Mouse (Mus musculus): Measurements from ENCODE around the gene Capn15.

Capn15 gene

DNA sequence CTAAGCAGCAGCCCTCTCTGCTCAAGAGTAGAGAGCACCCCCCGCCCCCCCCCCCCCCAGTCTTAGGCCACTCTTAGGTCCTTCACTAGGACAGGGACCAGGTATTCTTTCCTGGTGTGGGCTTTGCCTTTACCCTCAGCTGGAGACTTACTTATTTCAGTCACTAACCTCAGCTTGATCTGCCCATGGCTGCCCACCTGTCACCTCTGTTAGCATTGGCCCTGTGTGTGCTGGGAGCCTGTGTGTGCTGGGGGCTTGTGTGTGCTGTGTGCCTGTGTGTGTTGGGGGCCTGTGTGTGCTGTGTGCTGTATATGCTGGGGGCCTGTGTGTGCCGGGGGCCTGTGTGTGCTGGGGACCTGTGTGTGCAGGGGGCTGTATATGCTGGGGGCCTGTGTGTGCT, 30.9 kb downstream of the Capn15 start:
- no peak for DNase-seq (ENCODE audit: low spot score)

DNA sequence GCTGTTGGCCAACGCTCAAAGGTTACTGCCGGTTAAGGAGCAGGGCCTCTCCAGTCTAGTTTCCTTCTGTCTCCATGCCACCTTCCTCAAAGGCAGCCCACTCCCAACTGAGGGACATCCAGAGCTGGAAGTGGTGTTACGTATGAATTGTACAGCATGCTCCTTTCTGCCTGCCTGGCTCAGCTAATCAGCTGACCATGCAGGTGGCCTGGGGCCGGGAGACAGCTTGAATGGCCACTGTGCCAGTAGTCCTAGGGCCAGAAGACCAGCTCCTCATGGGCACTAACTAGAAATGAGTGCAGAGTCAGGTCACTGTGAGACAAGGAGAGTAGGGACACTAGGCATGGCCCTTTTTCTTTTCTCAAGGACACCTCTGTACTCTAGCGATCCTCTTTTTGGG, 32.4 kb downstream of the Capn15 start:
- DNase-seq (ENCODE audit: low spot score): no peak

DNA sequence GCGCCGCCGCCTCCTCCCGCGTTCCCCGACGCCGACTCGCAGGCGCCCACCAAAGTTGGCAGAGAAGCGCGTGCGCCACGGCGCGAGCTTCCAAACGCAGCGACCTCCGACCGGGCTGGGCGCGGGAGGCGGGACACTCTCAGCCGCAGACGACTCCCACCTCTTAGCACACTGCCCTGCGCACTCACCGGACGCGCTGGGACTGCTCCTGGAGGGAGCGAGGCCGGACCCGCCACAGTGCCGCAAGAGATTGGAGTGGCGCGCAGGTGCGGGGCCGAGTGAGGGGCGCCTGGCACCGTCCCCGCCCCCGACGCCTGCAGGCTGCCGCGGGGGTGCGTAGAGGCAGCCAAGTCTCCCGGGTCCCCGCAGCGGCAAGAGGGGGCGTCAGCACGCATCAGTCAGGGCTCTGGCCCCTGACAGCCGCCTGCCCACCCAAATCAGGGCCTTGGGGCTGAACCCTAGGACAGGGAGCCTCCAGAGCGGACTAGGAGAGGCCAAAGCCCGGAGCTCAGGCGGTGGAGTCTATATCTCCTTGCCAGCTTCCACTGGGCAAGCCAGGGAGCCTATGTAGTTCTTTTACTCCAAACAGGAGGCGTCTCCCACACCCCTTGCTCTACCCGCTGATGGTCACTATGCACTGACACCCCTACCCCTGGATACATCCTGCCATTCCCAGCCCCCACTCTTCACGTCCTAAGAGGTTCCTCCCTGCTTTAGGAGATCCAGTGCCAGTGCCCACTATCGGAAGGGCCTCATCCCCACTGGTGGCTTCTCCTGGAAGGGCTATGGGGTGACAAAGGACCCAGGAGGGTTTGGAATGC, 33.6 kb downstream of the Capn15 start, which contains the start of gene A930017K11Rik:
Gene A930017K11Rik (minus strand): TSS at position 763 of the 821 bp plus-strand sequence.
- DNase-seq (ENCODE audit: low spot score): no peak

DNA sequence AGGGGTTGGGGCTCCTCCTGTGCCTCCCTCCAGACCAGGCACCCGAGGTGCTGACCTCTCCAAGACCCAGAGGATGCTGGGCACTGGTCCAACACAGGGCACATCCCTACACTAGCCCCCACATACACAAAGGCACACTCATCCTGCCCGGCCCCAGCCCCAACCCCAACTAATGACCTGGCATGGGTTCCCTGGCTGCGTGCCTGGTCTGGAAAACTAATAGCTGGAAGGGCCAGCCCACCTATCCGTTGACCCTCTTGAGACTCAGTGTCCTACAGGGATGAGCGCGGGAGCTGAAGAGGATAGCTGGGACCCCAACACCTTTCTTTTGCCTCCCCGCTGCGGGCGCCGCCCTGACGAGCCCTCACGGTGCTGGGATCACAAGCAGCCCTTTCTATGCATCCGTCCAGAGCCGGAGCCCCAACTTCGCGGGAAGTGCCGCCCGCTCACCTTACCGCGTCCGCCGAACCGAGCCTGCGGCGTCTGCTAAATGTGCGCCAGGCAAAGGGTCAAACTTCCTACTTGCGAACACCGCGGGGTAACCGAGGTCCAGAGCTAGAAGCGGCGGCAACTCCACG, 34.3 kb downstream of the Capn15 start:
- DNase-seq (ENCODE audit: low spot score): no peak

DNA sequence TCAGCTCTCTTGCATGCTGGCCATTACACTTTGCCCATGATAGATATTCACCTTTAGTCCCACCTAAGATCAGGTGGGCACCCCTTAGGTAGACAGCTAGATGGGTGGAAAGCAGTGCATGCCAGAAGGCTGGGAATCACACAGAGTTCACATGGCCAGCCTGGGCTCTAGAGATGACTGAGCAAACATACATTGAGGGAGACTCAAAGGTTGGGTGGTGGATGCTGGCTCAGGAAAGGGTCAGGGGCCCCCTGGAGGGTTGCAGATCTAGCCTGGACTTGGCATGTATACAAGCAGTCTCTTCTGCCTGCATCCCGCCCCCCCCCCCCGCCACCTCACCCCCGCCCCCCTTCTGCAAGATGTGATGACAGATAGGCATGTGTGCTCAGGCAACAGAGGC, 34.9 kb downstream of the Capn15 start:
- DNase-seq (ENCODE audit: low spot score): no peak

DNA sequence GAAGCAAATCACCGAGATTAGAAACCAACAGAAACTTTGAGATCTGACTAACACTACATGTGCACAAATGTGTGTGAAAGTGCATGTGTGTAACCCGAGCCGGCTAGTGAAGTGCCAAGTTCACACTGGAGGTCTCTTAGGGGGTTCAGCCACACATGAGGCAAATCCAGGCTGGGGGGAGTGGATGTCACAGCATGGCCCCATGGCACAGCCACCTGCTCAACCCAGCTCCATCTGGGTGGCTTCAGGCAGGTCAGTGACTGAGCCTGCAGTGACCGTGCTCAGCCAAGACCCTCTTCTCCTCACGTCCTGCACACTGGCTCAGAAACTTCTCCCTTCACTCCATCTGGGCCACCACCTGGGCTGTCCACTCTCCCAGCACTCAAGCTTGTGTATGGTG, 35.6 kb downstream of the Capn15 start:
- DNase-seq (ENCODE audit: low spot score): no peak

DNA sequence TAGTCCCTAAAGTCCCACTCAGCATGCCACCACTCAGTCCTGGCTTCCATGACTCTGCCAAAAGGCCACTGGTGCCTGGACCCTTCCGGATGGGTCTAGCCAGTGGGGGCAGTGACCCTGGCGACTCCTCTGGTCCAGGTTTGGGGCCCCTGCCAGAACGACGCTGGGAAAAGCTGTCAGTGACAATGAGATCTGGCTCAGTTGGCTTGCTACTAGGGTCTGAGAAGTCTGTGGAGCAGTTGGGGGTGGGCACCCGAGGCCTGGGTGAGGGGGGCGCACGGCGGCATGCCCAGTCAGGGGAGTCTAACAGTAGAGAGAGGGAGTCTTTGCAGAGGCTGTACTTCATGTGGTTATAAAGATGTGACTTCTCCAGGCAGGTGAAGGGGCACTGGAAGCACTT, 37.5 kb downstream of the Capn15 start:
- no peak for DNase-seq (ENCODE audit: low spot score)

DNA sequence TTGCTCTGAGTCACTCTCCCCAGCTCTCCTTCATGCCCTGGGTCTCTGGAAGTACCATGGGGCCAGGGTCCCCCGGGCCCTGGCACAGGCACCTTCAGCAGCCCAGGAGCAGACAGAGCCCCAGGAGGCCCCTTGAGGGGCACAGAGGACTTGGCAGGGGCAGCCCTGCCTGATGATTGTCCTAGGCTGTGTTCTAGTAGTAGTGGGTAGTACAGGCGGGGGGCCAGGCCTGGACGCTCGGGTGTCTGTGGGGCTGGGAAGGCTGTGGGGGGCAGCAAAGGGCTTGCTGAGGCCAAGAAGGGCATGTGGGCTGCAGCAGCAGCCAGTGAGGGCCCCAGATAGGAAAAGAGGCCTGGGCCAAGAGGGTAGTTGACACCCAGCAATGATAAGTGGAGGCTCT, 38.0 kb downstream of the Capn15 start:
- no peak for DNase-seq (ENCODE audit: low spot score)

DNA sequence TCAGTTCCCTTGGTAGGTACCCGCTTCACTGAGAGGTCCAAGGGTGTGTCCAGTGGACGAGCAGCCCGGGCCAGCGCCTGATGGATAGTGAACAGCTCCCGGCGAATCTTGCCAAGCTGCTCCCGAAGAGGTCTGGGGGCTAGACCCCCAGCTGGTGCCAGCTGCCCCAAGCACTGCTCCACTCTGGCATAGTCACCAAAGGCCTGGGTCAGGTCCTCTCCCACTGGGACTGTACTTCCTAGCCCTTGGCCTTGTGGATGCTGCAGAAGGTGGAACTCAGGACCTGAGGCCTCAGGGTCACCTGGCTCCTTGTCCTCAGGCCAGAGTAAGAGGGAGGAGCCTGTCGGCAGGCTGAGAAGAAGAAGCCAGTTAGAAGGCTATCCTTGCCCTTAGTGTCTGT, 38.7 kb downstream of the Capn15 start:
- no peak for DNase-seq (ENCODE audit: low spot score)

DNA sequence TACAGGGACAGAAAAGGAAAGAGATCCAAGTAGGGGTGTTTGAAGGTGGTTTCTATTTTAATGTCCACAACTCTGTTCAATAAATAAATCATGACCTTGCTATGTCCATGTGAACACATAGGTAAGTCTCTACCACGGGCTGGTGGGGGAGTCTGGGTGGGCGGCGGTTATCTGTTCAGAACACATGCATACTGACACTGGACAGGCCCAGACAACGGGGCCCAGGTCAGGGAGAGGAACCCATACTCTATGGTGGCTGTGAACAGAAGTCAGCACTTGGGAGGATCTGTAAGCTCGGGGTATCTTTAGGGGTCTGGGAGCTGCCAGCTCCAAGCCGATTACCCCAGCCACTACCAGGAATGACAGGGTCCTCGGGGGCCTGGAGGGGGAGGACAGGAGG, 39.2 kb downstream of the Capn15 start:
- DNase-seq (ENCODE audit: low spot score): no peak

DNA sequence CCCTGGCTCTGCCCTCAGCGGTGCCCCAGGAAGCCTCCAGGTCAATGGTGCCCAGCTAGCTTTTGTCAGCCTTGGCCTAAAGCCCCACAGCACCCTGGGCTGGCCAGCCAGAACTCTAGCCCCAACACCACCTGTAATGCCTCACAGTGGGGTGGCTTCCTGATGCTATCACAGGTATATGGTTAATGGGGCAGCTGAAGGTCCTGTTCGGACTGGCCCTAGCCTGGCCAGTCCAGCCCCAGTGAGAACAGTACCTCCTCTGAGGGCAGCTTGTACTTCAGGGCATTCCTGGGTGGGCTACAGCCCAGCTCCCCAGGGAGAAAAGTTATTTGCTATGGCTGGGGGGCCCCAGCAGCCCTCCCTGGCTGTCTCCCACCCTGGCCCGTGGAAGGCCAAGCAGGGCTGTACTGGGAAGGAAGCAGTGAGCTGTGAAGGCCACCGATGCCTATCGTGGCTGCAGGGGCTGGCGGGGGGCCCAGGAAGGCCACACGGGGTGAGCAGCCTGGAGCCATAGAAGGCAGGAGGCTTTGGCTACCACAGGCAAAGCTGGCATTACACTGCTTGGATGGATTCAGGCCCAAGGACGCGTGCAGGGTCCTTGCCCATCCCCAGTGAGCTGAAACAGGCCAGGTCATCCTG, 40.0 kb downstream of the Capn15 start:
- DNase-seq (ENCODE audit: low spot score): no peak

DNA sequence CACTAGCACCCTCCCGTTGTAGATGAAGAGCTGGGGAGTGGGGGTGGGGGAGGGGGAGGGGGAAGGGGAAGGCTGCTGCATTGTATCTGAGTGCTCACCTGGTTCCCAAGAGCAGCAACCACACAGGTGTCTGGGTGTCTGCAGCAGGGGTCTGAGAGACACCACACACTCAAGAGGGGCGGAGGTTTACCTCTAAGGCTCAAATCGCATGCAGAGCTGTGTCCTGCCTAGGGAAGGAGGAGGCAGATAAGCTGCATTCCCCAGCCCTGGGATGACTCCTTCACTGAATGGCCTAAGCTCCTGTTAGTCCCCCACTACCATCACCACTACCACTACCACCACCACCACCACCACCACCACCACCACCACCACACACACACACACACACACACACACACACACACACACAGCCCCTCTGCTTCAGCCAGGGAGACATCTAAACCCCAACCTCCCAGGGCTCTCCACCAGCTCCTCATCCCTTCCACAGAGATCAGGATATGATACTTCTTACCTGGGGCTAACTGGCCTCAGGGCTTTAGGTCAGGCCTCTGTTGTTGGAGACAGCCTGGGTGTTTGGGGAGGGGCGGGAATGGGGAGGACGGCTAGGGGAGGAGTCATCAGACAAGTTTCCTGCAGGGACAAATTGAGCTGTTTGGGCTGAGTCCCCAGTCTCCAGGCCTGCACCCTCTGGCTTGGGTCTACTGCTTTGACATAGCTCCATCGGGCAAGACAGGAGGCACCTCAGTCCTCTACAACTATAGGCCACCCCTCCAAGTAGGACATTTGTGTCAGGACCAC, 41.0 kb downstream of the Capn15 start, which contains the start of the genes Pigq and Nhlrc4:
Gene Pigq (minus strand): TSS at position 571 of the 798 bp plus-strand sequence.
Gene Nhlrc4 (minus strand): TSS at position 596 of the 798 bp plus-strand sequence.
- no peak for DNase-seq (ENCODE audit: low spot score)

DNA sequence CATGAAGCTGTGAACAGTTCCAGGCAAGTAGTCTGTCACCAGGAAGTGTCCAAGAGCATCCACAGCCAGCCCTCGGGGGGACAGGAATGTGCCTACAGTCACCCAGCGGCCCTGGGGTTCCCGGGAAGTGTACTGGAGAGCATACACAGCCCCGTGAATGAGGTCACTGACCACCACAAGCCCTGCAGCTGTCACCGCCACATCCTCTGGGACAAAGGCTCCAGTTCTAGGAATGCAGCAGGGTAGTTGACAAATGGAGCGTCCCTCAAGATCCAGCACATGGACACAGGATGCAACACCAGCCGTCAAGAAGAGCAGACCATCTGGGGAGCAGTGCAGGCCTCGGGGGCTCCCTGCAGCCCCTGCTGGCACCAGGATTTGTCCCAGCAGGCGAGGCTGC, 41.8 kb downstream of the Capn15 start:
- DNase-seq (ENCODE audit: low spot score): no peak

DNA sequence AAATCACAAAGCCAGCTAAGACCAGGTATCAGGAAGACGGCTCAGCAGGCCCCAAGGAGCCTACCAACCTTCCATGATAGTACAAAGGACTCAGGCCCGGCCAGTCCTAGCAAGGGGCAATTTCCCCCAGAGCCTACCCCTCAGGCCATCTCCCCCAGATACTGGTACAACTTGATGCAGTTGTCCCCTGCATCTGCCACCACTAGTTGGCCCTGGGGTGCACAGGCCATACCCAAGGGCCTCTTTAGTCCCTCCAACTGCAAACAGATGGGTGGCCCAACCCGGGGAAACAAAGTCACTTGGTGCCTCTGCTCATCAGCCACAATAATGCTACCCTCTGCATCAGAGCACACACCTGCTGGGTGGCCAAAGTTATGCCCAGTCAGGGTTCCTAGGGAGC, 42.4 kb downstream of the Capn15 start:
- DNase-seq (ENCODE audit: low spot score): no peak

DNA sequence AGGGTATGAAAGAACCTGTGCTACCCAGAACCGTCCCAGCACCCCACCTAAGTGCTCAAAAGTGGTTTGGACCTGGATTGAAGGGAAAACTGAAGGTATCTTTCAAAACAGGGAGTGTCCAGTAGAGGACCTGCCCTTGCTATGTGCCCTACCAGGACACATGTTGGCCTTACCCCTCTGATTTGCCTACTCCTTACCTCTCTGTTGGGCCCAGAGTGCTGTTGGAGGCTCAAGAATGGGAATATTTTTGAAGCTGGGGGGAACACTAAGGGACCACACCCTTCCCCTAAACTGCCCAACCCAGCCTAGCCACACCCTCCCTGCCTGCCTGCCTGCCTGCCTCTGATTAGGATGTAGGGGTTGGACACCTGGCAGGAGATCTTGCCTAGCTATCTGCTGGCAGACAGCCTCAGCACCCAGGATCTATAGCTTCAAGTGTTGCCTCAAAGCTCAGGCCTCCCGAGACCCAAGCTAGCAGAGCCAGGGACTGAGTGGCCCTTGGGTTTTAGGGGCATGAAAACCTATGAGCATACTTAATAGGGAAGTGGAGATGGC, 42.9 kb downstream of the Capn15 start:
- no peak for DNase-seq (ENCODE audit: low spot score)

DNA sequence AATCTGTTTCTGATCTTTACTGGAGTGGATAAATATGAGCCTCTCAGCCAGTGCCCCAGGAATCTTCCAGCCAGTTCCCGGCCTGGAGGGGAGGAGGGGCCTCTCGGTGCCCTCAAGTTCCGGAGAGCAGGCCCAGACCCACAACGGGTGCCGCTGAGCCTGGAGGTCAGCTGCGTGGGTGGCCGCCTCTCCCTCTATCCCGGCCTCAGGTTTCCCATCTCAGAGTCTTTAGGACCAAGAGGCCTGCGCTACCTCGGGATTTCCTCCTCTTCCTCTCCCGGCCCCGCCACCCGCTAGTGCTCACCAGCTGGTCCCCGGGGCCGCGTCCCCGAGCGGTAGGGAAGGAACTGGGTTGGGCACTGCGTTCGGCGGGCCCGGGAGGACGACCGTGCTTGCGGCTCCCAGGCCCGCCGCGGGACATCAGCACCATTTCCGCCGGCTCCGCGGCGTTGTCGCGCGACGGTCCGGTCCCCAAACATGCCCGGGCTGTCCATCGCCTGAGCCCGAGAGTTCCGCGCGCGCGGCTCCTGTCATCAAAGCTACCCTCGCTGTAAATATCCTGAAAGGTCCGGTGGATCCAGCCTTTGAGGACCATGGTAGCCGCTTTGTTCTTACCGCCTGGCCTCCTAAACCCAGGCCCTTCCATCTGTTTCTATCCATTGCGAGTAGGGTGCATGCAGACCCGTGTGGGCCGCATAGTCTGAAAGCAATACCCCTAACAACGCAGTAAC, 43.9 kb downstream of the Capn15 start:
- peak; percentile 62 for DNase-seq (ENCODE audit: low spot score)

DNA sequence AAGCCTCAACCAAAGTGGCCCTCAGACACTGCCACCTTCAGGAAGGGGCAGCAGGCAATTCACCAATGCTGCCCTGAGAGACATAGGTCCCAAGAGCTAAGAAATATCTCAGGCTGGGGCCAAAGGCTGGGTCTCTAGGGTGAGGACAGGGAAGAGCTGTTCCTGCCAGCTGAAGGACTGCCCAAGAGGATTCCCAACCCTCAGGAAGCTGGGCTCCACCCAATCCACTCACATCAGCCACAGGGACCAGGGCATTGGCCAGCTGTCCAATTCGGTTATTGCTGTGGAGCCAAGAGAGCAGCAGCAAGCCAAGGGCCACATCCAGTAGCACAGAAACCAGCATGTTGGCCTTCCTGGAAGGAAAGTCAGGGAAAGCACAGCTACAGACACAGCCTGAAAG, 51.1 kb downstream of the Capn15 start:
- DNase-seq (ENCODE audit: low spot score): no peak

DNA sequence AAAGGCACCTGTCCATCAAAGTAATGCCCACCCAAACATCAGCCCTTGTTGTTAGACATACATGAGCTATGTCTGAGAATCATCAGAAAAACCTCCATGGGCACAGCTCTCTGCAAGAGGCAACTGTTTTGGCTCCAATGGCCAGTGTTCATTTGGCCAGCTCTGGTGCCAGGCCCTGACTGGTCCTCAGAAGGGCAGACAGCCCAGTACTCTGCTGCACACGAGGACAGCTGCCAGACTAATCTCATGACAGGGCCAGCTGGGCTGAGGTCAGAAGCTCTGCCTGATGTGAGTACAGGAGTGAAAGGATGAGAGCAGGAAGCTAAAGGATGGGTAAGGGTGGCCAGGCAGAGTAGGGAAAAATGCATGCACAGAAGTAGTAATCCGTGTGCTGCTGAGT, 60.2 kb downstream of the Capn15 start:
- DNase-seq (ENCODE audit: low spot score): no peak

DNA sequence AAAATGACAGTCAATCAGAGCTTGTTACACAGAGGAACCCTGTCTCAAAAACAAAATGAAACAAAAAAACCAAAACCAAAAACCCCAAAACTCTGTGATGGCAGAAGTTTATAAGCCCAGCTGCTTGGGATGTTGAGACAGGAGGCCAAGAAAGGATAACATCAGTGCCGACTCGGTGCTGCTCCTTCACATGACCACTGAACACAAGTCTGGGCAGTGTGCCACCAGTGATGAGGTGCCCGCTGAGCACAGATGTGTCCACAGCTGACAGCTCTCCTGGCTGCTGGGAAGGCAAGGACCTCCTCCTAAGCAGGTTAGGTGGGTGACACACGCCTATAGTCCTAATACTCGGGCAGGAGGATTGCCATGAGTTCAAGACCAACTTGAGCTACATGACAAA, 63.5 kb downstream of the Capn15 start:
- DNase-seq (ENCODE audit: low spot score): no peak

DNA sequence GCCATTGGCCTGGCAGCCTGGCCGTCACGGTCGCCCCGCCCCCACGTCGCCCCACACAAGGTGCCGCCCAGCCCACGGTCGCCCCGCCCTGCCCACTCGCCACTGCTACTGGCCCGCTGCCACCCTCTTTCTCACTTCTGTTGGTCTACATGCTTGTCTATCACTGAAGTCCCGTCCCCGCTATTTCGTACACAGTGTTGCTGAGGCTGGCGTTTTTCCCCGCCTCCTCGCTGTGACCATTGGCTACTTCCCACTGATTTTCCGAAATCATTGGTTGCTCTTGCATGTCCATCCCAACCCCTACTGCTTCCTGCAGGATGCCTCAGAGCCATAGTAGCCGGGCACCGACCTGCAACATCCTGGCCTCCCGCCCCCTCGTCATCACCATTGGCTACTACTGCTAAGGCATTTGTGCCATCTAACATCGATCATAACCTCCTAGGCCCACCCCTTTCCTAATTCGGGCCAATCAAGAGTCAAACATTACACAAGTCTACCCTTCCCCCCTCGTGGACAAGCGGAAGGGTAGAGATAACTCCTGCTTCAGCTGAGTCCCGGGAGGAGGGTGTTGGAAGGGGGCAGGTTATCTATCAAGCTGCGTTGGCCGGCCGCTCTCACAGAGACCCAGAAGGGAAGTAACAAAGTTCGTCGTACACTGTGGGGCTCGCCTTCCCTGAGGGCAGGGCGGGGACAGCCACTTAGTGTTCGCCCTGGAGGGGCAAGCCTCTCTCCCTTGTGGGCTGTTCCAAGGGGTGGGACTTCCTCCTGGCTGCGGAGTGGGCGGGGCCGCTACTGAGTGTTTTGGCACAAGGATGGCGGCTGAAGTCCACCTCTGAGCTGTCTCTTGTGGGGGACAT, 65.6 kb downstream of the Capn15 start:
- DNase-seq (ENCODE audit: low spot score): peak; percentile 100
